Mouse (Mus musculus) bone marrow macrophage, adult 2 months (primary cell): ENCODE results near the gene Slc12a5.

ENCODE experiments used
- CTCF ChIP-seq: IDR thresholded peaks from 2 replicates; pipeline ENCODE4 v1.5.1; 2012; ENCODE audit warnings: low read depth, mild to moderate bottlenecking, low read length, moderate library complexity
- POLR2A ChIP-seq: IDR thresholded peaks from 2 replicates; pipeline ENCODE4 v1.6.1; 2012; ENCODE audit warnings: mild to moderate bottlenecking, low read depth, low read length, borderline replicate concordance

- TF ChIP-seq POLR2A (no peak), CTCF (no peak)
These were observed 43.6 kb downstream of the Slc12a5 start for GRCm38 (mm10) chr2:165004237-165004636.
